Mouse (Mus musculus) central nervous system, embryonic 11.5 days (tissue): Measurements from ENCODE around the gene Dnaja4. TPM values are rescaled to one million over a fixed set of nuclear protein-coding genes. Genes with fewer than 3 reads are reported as not detected.

Experiments
- polyA plus RNA-seq: library from polyadenylated mRNA; depleted of rRNA; stranded (reverse); fragments of >200 nt; gene quantifications from 2 replicates; pipeline ENCODE4 v1.2.3, GENCODE M21; 2012; rRNA removed

Gene Dnaja4
- polyA plus RNA-seq = 4.1 and 4.6 TPM in 2 replicates

GRCm38 (mm10) chr9:54698318-54699086 is at the start of gene Dnaja4:
Dnaja4 (plus strand) TSS chr9:54698873.

GRCm38 (mm10) chr9:54661605-54662377 is 36.9 kb upstream of the Dnaja4 start, which contains the start of gene Acsbg1:
Acsbg1 (minus strand) TSS chr9:54661870.

GRCm38 (mm10) chr9:54733921-54734638 is 35.4 kb downstream of the Dnaja4 start, which contains the start of gene Wdr61:
Wdr61 (minus strand) TSS chr9:54734519.

GRCm38 (mm10) chr9:54764561-54765217 is 66.0 kb downstream of the Dnaja4 start, which contains the start of gene Crabp1:
Crabp1 (plus strand) TSS chr9:54764748.

Other genes starting within 250 kb of the Dnaja4 start
- gene Dmxl2, start 197.2 kb upstream of the Dnaja4 start, polyA plus RNA-seq = 16.1 and 19.6 TPM in 2 replicates
- not detected in 2 replicates for gene Sh2d7, start 159.9 kb upstream of the Dnaja4 start, polyA plus RNA-seq
- 10.8 and 13.6 TPM in 2 replicates for gene Cib2, start 138.7 kb upstream of the Dnaja4 start, polyA plus RNA-seq
- gene Idh3a, start 112.5 kb upstream of the Dnaja4 start, polyA plus RNA-seq = 42.1 and 60.0 TPM in 2 replicates
- gene Acsbg1, start 37.0 kb upstream of the Dnaja4 start, polyA plus RNA-seq = 5.6 and 6.5 TPM in 2 replicates
- gene Wdr61, start 35.6 kb downstream of the Dnaja4 start, polyA plus RNA-seq = 83.8 and 105 TPM in 2 replicates
- gene Crabp1, start 65.9 kb downstream of the Dnaja4 start, polyA plus RNA-seq = 707 and 862 TPM in 2 replicates
- gene Ireb2, start 164.9 kb downstream of the Dnaja4 start, polyA plus RNA-seq = 42.3 and 68.3 TPM in 2 replicates
- gene Hykk, start 218.4 kb downstream of the Dnaja4 start, polyA plus RNA-seq = 1.8 and 3.7 TPM in 2 replicates